Mouse (Mus musculus) heart, adult 2 months (tissue): ENCODE results near the gene Aldh3b1.

Experiments used
- CTCF ChIP-seq: fragments of 200-600 bp; IDR thresholded peaks from 2 replicates; pipeline ENCODE4 v1.8.1; 2022; ENCODE audit warnings: antibody characterized with exemption, mild to moderate bottlenecking, moderate library complexity
- EP300 ChIP-seq: fragments of 200-500 bp; IDR thresholded peaks from 2 replicates; pipeline ENCODE4 v1.6.1; 2011; ENCODE audit warnings: low read depth, low read length, control low read depth; ENCODE audit not compliant: insufficient read depth

DNA sequence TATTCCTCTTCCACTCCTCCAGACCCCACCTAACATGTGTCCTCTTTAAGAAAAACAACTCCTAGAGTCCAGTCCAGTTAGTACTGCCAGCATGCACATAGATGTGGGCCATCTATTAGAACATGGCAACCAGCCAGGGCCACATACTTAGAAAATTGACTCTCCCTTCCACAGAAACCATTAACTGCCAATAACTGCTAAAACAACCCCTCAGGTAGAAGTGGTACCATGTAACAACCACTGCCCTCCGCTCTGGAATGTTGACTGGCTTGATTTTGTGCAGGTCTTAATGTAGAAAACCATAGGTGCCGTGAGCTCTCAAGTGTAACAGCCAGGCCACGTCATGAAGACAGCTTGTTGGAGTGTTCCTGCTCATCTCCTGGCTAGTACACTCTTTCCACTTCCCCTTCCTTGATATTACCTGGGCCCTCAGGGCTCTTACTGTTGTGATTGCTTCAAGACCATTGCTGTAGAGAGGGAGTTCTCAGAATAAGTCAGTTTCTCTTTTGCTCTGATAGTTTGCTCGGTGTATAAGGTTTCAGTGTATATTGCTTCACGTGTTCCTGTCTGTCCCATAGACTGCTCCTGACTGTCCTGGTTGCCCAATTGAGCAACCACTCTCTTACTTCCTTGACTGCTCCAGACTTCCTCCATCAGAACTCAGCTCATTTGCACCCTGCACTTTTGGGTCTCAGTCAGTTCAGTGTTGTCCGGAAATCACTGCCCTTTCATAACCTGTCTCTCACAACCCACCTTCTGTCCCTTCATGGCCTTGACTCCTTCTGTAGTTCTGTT lies 49.4 kb downstream of the Aldh3b1 start:
- no peak for TF ChIP-seq CTCF
- TF ChIP-seq EP300, result no peak
